Mouse (Mus musculus) stomach, embryonic 14.5 days (tissue): Measurements from ENCODE around the gene Abcc4. TPM values are rescaled to one million over a fixed set of nuclear protein-coding genes. Genes with fewer than 3 reads are reported as not detected.
A peak's percentile ranks its signal among the peaks of the same experiment; 100 is the strongest.

Source experiments
- ATAC-seq: fragments of 200-750 bp; cut with Nextera tagmentation; 2 replicates; pipeline ENCODE4 v1.8.0; 2017; ENCODE audit warnings: low read depth, moderate TSS enrichment; ENCODE audit not compliant: insufficient number of reproducible peaks, insufficient read depth, low FRiP score
- H3K27ac ChIP-seq: fragments of 300-500 bp; sonication (generic); 2 replicates; pipeline ENCODE4 v1.5.1; 2014; ENCODE audit warnings: mild to moderate bottlenecking, low read length, moderate library complexity, mixed read lengths
- H3K27me3 ChIP-seq: fragments of 300-500 bp; sonication (generic); 2 replicates; pipeline ENCODE4 v1.6.1; 2014; ENCODE audit warnings: low read length, control low read depth, mixed read lengths; ENCODE audit not compliant: control insufficient read depth, insufficient read depth
- H3K36me3 ChIP-seq: fragments of 300-500 bp; sonication (generic); 2 replicates; pipeline ENCODE4 v1.6.1; 2014; ENCODE audit warnings: mild to moderate bottlenecking, control low read depth, low read length, moderate library complexity, mixed read lengths; ENCODE audit not compliant: control insufficient read depth, insufficient read depth
- H3K4me1 ChIP-seq: fragments of 300-500 bp; sonication (generic); 2 replicates; pipeline ENCODE4 v1.6.1; 2014; ENCODE audit warnings: low read length, control low read depth, mixed read lengths; ENCODE audit not compliant: control insufficient read depth, insufficient read depth
- H3K4me2 ChIP-seq: fragments of 300-500 bp; sonication (generic); replicated peaks from 2 replicates; pipeline ENCODE4 v1.6.1; 2014; ENCODE audit warnings: low read depth, low read length, control low read depth
- H3K4me3 ChIP-seq: fragments of 300-500 bp; sonication (generic); 2 replicates; pipeline ENCODE4 v1.5.1; 2014; ENCODE audit warnings: low read depth, low read length, control low read depth
- H3K9ac ChIP-seq: fragments of 300-500 bp; sonication (generic); replicated peaks from 2 replicates; pipeline ENCODE4 v1.6.1; 2014; ENCODE audit warnings: low read depth, mild to moderate bottlenecking, control low read depth, low read length, moderate library complexity, mixed read lengths
- H3K9me3 ChIP-seq: fragments of 300-500 bp; sonication (generic); 2 replicates; pipeline ENCODE4 v1.6.1; 2016; ENCODE audit warnings: low read depth, low read length, control low read depth; ENCODE audit not compliant: control insufficient read depth
- WGBS: fragments of 180-500 bp; shearing (Covaris S2); extraction: QIAGEN DNeasy Blood & Tissue Kit; methylation state at CpG from one replicate; pipeline ENCODE4 v1.1.7; 2014; 5-methylcytosine and 5-hydroxymethylcytosine counted together
- polyA plus RNA-seq: library from polyadenylated mRNA; unstranded; fragments of >200 nt; fragmentation: Nextera tagmentation; extraction: Ambion mirVana; gene quantifications from 2 replicates; pipeline ENCODE4 v1.2.1, GENCODE M21; 2014

Gene Abcc4
- polyA plus RNA-seq, 1 experiment from 2014 or later: 5.6 TPM

DNA sequence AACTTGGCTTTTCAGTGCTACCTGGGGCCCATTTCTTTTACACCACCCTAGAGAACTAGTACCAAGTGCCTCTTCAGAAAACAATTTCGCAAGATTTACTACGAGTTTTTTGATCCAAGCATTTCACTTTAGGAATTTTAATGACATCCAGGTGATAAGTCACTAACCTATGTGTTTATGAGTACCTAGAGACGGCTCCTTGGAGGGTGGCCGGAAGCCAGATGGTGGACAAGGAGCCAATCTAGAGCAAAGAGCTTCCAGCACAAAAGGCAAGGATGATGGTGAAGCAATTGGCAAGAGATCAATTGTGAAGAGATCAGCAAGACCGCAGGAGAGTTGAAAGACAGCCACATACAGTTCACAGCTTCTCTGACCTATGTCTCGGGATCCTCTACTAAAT, 8.7 kb upstream of the Abcc4 start:
- 77% methylated on average over 6 of the region's 6 CpGs for WGBS
- ATAC-seq: no peak

GRCm38 (mm10) chr14:118714320-118714719, 8.3 kb upstream of the Abcc4 start:
- H3K9me3 ChIP-seq: no peaks in the 10 kb centered on the region
- no peak overlapping the region for H3K9ac ChIP-seq
- H3K27me3 ChIP-seq: no peaks in the 10 kb centered on the region
- H3K27ac ChIP-seq: no peak overlapping the region
- no peak overlapping the region for H3K4me2 ChIP-seq
- H3K4me1 ChIP-seq: peaks cover 3% of the 10 kb centered on the region; the same call in 1 of the 2 replicates
- H3K36me3 ChIP-seq: no peaks in the 10 kb centered on the region
- WGBS: 86% methylated on average over 2 of the region's 2 CpGs
- no peak for ATAC-seq
- no peak overlapping the region for H3K4me3 ChIP-seq

More for the DNA sequence above, 8.7 kb upstream of the Abcc4 start:
- Histone ChIP-seq H3K4me1 (peaks cover 3% of the 10 kb centered on the region; the same call in 1 of the 2 replicates), H3K36me3 (no peaks in the 10 kb centered on the region), H3K4me2 (no peak overlapping the region), H3K27ac (no peak overlapping the region), H3K4me3 (no peak overlapping the region), H3K9me3 (no peaks in the 10 kb centered on the region), H3K27me3 (no peaks in the 10 kb centered on the region), H3K9ac (no peak overlapping the region)

- WGBS: 13% methylated on average over 8 of the region's 8 CpGs
- H3K9me3 ChIP-seq: no peaks in the 10 kb centered on the region
- H3K9ac ChIP-seq: no peak overlapping the region
- peak overlapping the region; percentile 15 for H3K4me3 ChIP-seq
- no peak for ATAC-seq
- peaks cover 3% of the 10 kb centered on the region; the same call in 1 of the 2 replicates for H3K4me1 ChIP-seq
- peak overlapping the region; percentile 43; the same call in 1 of the 2 replicates for H3K4me2 ChIP-seq
- H3K27ac ChIP-seq: no peak overlapping the region
- H3K36me3 ChIP-seq: no peaks in the 10 kb centered on the region
- no peaks in the 10 kb centered on the region for H3K27me3 ChIP-seq
These were observed 7.8 kb upstream of the Abcc4 start for GRCm38 (mm10) chr14:118713869-118714268.

DNA sequence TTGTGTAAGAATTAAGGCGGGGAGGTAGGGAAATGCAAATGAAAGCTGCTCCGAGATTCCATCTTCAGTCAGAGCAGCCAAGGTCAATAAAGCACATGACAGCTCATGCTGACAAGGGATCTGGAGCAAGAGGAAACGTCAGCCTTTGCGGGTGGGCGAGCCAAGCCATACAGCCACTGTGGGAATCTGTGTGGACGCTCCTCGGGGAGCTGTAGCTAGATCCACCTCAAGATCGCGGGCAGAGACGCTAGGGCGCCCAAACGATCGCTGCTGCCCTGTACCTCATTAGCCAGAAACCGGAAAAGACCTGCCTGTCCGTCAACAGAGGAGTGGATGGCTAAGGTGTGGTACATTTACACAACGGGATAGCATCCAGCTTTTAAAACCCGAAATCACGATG, 7.4 kb upstream of the Abcc4 start:
- Histone ChIP-seq H3K36me3 (no peaks in the 10 kb centered on the region), H3K4me3 (peak overlapping the region; percentile 15), H3K4me1 (peaks cover 3% of the 10 kb centered on the region; the same call in 1 of the 2 replicates), H3K27me3 (no peaks in the 10 kb centered on the region), H3K4me2 (peak overlapping the region; percentile 43), H3K9me3 (no peaks in the 10 kb centered on the region), H3K27ac (no peak overlapping the region), H3K9ac (no peak overlapping the region)
- 4% methylated on average over 18 of the region's 18 CpGs for WGBS
- no peak for ATAC-seq

DNA sequence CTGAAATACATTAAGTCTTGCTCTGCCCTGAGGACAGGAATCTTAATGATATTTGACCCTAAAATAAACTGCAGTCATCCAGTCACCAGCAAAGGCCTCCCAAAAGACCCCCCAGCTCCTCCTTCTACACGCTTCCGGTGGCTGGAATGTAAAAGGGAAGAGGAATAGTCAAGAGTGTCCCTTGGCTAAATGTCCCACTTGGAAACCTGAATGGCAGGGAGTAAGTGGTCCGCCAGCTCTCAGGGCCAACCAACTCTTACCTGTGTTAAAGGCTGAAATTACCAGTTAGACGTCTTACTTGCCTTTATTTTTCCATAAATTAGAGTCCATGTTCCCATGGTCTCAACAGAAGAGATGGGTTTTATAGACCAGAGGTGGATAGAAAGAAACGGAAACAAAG, 6.9 kb upstream of the Abcc4 start:
- Histone ChIP-seq H3K9me3 (no peaks in the 10 kb centered on the region), H3K27ac (no peak overlapping the region), H3K4me2 (peak overlapping the region; percentile 43), H3K36me3 (no peaks in the 10 kb centered on the region), H3K27me3 (no peaks in the 10 kb centered on the region), H3K4me3 (no peak overlapping the region), H3K9ac (no peak overlapping the region), H3K4me1 (peaks cover 3% of the 10 kb centered on the region; the same call in 1 of the 2 replicates)
- WGBS: 65% methylated on average over 5 of the region's 5 CpGs
- ATAC-seq: no peak

- Histone ChIP-seq H3K4me2 (no peak overlapping the region), H3K4me1 (peaks cover 6% of the 10 kb centered on the region; the same call in 1 of the 2 replicates), H3K27ac (no peak overlapping the region), H3K9me3 (no peaks in the 10 kb centered on the region), H3K9ac (no peak overlapping the region), H3K27me3 (no peaks in the 10 kb centered on the region), H3K4me3 (no peak overlapping the region), H3K36me3 (no peaks in the 10 kb centered on the region)
- ATAC-seq: no peak
These were observed 4.9 kb upstream of the Abcc4 start for GRCm38 (mm10) chr14:118710945-118711344.

DNA sequence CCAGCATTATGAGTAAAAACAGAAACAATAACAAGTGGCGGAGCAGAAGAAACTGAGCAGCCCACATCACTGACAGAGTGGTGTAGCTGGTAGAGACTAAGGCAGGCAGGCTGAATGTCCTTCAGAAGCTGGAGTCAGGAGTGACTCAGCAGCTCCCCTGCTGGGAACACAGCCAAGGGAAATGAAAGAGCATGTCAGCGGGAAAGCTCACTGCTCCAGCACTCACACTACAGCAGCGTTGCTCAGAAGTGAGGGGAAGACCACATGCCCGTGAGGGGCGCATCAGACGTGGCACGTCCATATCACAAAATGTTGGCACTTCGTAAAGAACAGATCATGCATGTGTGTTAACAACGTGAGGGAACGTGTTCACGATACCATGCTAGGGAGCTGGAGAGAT, 3.7 kb upstream of the Abcc4 start:
- no peaks in the 10 kb centered on the region for H3K9me3 ChIP-seq
- H3K4me2 ChIP-seq: no peak overlapping the region
- H3K27ac ChIP-seq: no peak overlapping the region
- peaks cover 10% of the 10 kb centered on the region; the same call in 1 of the 2 replicates for H3K4me1 ChIP-seq
- ATAC-seq: peak; percentile 51; the same call in 1 of the 2 replicates
- no peak overlapping the region for H3K9ac ChIP-seq
- H3K4me3 ChIP-seq: no peak overlapping the region
- no peaks in the 10 kb centered on the region for H3K36me3 ChIP-seq
- 0 out of 2 replicates have a peak, but pooled peaks cover 3% of the 10 kb centered on the region for H3K27me3 ChIP-seq
- 33% methylated on average over 11 of the region's 11 CpGs for WGBS

DNA sequence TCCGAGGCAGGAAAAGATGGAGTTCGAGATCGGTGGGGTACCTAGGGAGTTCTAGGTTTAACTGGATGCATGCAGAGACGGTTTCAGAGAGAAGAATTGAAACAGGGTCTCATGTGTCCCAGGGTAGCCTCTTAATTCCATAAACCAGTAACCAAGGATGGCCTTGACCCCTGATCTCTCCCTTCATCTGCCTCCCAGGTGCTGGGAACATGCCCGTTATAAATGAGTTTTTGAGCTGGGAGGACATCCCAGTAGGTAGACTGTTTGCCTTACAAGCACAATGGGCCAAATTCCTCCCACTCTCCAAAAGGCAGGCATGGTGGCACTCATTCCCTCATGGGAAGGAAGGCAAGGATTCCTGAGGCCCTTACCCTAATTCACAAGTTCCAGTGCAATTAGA, 2.1 kb upstream of the Abcc4 start:
- Histone ChIP-seq H3K4me1 (peaks cover 10% of the 10 kb centered on the region; the same call in 1 of the 2 replicates), H3K36me3 (no peaks in the 10 kb centered on the region), H3K9me3 (no peaks in the 10 kb centered on the region), H3K9ac (no peak overlapping the region), H3K4me2 (no peak overlapping the region), H3K27ac (no peak overlapping the region), H3K4me3 (no peak overlapping the region), H3K27me3 (0 out of 2 replicates have a peak, but pooled peaks cover 3% of the 10 kb centered on the region)
- ATAC-seq: no peak
- WGBS: 79% methylated on average over 5 of the region's 5 CpGs

GRCm38 (mm10) chr14:118706962-118707361, 943 bp upstream of the Abcc4 start:
- no peak overlapping the region for H3K9ac ChIP-seq
- H3K27me3 ChIP-seq: 0 out of 2 replicates have a peak, but pooled peaks cover 3% of the 10 kb centered on the region
- 85% methylated on average over 11 of the region's 11 CpGs for WGBS
- ATAC-seq: no peak
- H3K4me3 ChIP-seq: no peak overlapping the region
- H3K9me3 ChIP-seq: no peaks in the 10 kb centered on the region
- H3K27ac ChIP-seq: no peak overlapping the region
- H3K36me3 ChIP-seq: no peaks in the 10 kb centered on the region
- H3K4me1 ChIP-seq: peaks cover 7% of the 10 kb centered on the region; the same call in 1 of the 2 replicates
- no peak overlapping the region for H3K4me2 ChIP-seq
